12 mouse cellular contexts compared by ENCODE assay signal in the genomic region with DNA sequence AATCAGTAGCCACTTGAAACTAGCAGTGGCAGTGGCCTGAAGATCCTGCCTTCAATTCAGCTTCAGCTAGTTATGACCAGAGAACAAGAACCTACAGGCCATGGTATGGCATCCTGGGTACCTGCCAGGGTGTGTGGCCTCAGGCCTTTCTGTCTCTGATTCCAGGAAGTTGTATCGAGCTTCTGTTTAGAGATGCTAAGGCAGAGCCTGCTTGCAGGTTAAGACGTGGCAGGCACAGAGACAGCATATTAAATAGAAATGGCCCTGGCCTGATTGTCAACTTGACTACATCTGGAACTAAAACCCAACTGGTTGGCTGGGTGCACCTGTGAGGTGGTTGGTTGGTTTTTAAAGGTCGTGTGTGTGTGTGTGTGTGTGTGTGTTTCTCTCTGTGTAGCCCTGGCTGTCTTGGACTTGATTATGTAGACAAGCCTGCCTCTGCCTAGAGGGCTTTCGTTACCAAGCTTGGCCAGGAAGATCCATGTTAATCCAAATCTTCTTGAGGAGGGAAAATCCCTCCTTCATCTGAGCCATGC. TPM values are rescaled to one million over a fixed set of nuclear protein-coding genes. Genes with fewer than 3 reads are reported as not detected.
"Had no signal": no experiment of that assay in that cellular context is flagged by ENCODE, and none has a peak within 500 bp of the region (broad histone marks: within the 10 kb centered on the region; RNA-seq: fewer than 3 reads in every experiment).

No protein-coding gene starts in this region.

- H3K27me3 ChIP-seq: hindbrain, embryonic 13.5 days; hindbrain, embryonic 15.5 days; limb, embryonic 15.5 days had no signal

- H3K9me3 ChIP-seq: heart, embryonic 10.5 days; heart, embryonic 12.5 days; hindbrain, embryonic 13.5 days; hindbrain, embryonic 15.5 days; limb, embryonic 13.5 days; limb, embryonic 15.5 days; liver, embryonic 12.5 days had no signal

- H3K9ac ChIP-seq: heart, embryonic 12.5 days; hindbrain, embryonic 15.5 days; limb, embryonic 13.5 days; limb, embryonic 15.5 days; liver, embryonic 12.5 days; liver, embryonic 14.5 days had no signal

- H3K4me2 ChIP-seq: heart, embryonic 12.5 days; hindbrain, embryonic 13.5 days; hindbrain, embryonic 15.5 days; limb, embryonic 13.5 days; limb, embryonic 15.5 days; liver, embryonic 12.5 days had no signal

- H3K27ac ChIP-seq: heart, embryonic 10.5 days; hindbrain, embryonic 13.5 days; hindbrain, embryonic 15.5 days; hindbrain, postnatal 0 days; kidney, postnatal 0 days; limb, embryonic 13.5 days; limb, embryonic 15.5 days; liver, embryonic 12.5 days; liver, embryonic 14.5 days had no signal

- H3K4me3 ChIP-seq: heart, embryonic 10.5 days; heart, embryonic 12.5 days; hindbrain, embryonic 13.5 days; hindbrain, embryonic 15.5 days; limb, embryonic 13.5 days; limb, embryonic 15.5 days; liver, embryonic 12.5 days had no signal

- H3K36me3 ChIP-seq: heart, embryonic 10.5 days; heart, embryonic 12.5 days; hindbrain, embryonic 13.5 days; hindbrain, embryonic 15.5 days; limb, embryonic 13.5 days; limb, embryonic 15.5 days; liver, embryonic 12.5 days had no signal

RNA-seq across cellular contexts. Expression of gene Rmi2, which starts 38.0 kb away (rescaled TPM):
- total RNA-seq: layer of hippocampus, adult 18-20 months had no signal
- polyA plus RNA-seq: liver, adult 2 months had no signal
